Mouse (Mus musculus): ENCODE data around the gene Exoc3l4. TPM values are rescaled to one million over a fixed set of nuclear protein-coding genes. Genes with fewer than 3 reads are reported as not detected.

The Exoc3l4 gene
- 1.6 and 2.1 TPM in 2 replicates for polyA plus RNA-seq (2014; fragmentation: Nextera tagmentation; extraction: Ambion mirVana)

- Histone ChIP-seq H3K4me3 (replicated peaks; ENCODE audit: low read depth, low read length) (no peak within 1 kb of the TSS), H3K9me3 (ENCODE audit: control insufficient read depth, low read length) (no peaks in the 10 kb centered on the region), H3K4me1 (ENCODE audit: control insufficient read depth, insufficient read depth, low read length) (0 out of 2 replicates have a peak, but pooled peaks cover 8% of the 10 kb centered on the region), H3K27ac (replicated peaks; ENCODE audit: low read depth, low read length) (no peak within 1 kb of the TSS), H3K36me3 (ENCODE audit: control insufficient read depth, insufficient read depth, low read length) (no peaks in the 10 kb centered on the region), H3K27me3 (ENCODE audit: control insufficient read depth, insufficient read depth, low read length) (peaks cover 10% of the 10 kb centered on the region), H3K9ac (replicated peaks; ENCODE audit: low read length) (no peak within 1 kb of the TSS), H3K4me2 (ENCODE audit: low read length) (peak within 1 kb of the TSS; percentile 41)
- DNase-seq (peak; percentile 48), ATAC-seq (ENCODE audit: low FRiP score, low TSS enrichment) (0 out of 2 replicates have a peak, but pooled peaks have one; percentile 44)
- WGBS: 2% methylated on average over 17 of the region's 17 CpGs
Measured at GRCm38 (mm10) chr12:111416921-111417779, at the start of gene Exoc3l4. Exoc3l4 (plus strand) TSS chr12:111417017.

- no peak overlapping the region for H3K27ac ChIP-seq (replicated peaks; ENCODE audit: low read depth, low read length)
- 92% methylated on average over 7 of the region's 7 CpGs for WGBS
- ATAC-seq (ENCODE audit: low FRiP score, low TSS enrichment) (no peak), DNase-seq (no peak)
- no peak overlapping the region for H3K4me3 ChIP-seq (replicated peaks; ENCODE audit: low read depth, low read length)
- no peak overlapping the region for H3K4me2 ChIP-seq (ENCODE audit: low read length)
- no peaks in the 10 kb centered on the region for H3K9me3 ChIP-seq (ENCODE audit: control insufficient read depth, low read length)
- no peaks in the 10 kb centered on the region for H3K27me3 ChIP-seq (ENCODE audit: control insufficient read depth, insufficient read depth, low read length)
- no peaks in the 10 kb centered on the region for H3K4me1 ChIP-seq (ENCODE audit: control insufficient read depth, insufficient read depth, low read length)
- H3K36me3 ChIP-seq (ENCODE audit: control insufficient read depth, insufficient read depth, low read length): no peaks in the 10 kb centered on the region
- no peak overlapping the region for H3K9ac ChIP-seq (replicated peaks; ENCODE audit: low read length)
Measured at GRCm38 (mm10) chr12:111367065-111367464, 49.8 kb upstream of the Exoc3l4 start.

- WGBS: 51% methylated on average over 4 of the region's 4 CpGs
- DNase-seq: no peak
Measured at GRCm38 (mm10) chr12:111370249-111370648, 46.6 kb upstream of the Exoc3l4 start.

GRCm38 (mm10) chr12:111371905-111372304 is 44.9 kb upstream of the Exoc3l4 start:
- no peak overlapping the region for H3K27ac ChIP-seq (replicated peaks; ENCODE audit: low read depth, low read length)
- 89% methylated on average over 7 of the region's 7 CpGs for WGBS
- peaks cover 16% of the 10 kb centered on the region for H3K4me1 ChIP-seq (ENCODE audit: control insufficient read depth, insufficient read depth, low read length)

More at GRCm38 (mm10) chr12:111370249-111370648, 46.6 kb upstream of the Exoc3l4 start:
- no peak overlapping the region for H3K27ac ChIP-seq (replicated peaks; ENCODE audit: low read depth, low read length)
- no peak for ATAC-seq (ENCODE audit: low FRiP score, low TSS enrichment)
- no peaks in the 10 kb centered on the region for H3K27me3 ChIP-seq (ENCODE audit: control insufficient read depth, insufficient read depth, low read length)
- H3K4me2 ChIP-seq (ENCODE audit: low read length): no peak overlapping the region
- H3K36me3 ChIP-seq (ENCODE audit: control insufficient read depth, insufficient read depth, low read length): no peaks in the 10 kb centered on the region
- H3K9ac ChIP-seq (replicated peaks; ENCODE audit: low read length): no peak overlapping the region
- no peaks in the 10 kb centered on the region for H3K9me3 ChIP-seq (ENCODE audit: control insufficient read depth, low read length)
- H3K4me1 ChIP-seq (ENCODE audit: control insufficient read depth, insufficient read depth, low read length): peaks cover 4% of the 10 kb centered on the region
- no peak overlapping the region for H3K4me3 ChIP-seq (replicated peaks; ENCODE audit: low read depth, low read length)

GRCm38 (mm10) chr12:111373411-111373810 is 43.4 kb upstream of the Exoc3l4 start:
- no peaks in the 10 kb centered on the region for H3K27me3 ChIP-seq (ENCODE audit: control insufficient read depth, insufficient read depth, low read length)
- no peak for DNase-seq
- no peak overlapping the region for H3K4me2 ChIP-seq (ENCODE audit: low read length)
- H3K36me3 ChIP-seq (ENCODE audit: control insufficient read depth, insufficient read depth, low read length): no peaks in the 10 kb centered on the region
- 88% methylated on average over 6 of the region's 6 CpGs for WGBS
- no peak overlapping the region for H3K27ac ChIP-seq (replicated peaks; ENCODE audit: low read depth, low read length)
- no peak for ATAC-seq (ENCODE audit: low FRiP score, low TSS enrichment)
- H3K4me1 ChIP-seq (ENCODE audit: control insufficient read depth, insufficient read depth, low read length): peaks cover 16% of the 10 kb centered on the region
- H3K9ac ChIP-seq (replicated peaks; ENCODE audit: low read length): no peak overlapping the region
- no peaks in the 10 kb centered on the region for H3K9me3 ChIP-seq (ENCODE audit: control insufficient read depth, low read length)
- H3K4me3 ChIP-seq (replicated peaks; ENCODE audit: low read depth, low read length): no peak overlapping the region

More at GRCm38 (mm10) chr12:111371905-111372304, 44.9 kb upstream of the Exoc3l4 start:
- ATAC-seq (ENCODE audit: low FRiP score, low TSS enrichment) (no peak), DNase-seq (no peak)
- no peaks in the 10 kb centered on the region for H3K27me3 ChIP-seq (ENCODE audit: control insufficient read depth, insufficient read depth, low read length)
- H3K4me2 ChIP-seq (ENCODE audit: low read length): no peak overlapping the region
- no peak overlapping the region for H3K4me3 ChIP-seq (replicated peaks; ENCODE audit: low read depth, low read length)
- H3K9ac ChIP-seq (replicated peaks; ENCODE audit: low read length): no peak overlapping the region
- H3K36me3 ChIP-seq (ENCODE audit: control insufficient read depth, insufficient read depth, low read length): no peaks in the 10 kb centered on the region
- H3K9me3 ChIP-seq (ENCODE audit: control insufficient read depth, low read length): no peaks in the 10 kb centered on the region

- Histone ChIP-seq H3K9me3 (ENCODE audit: control insufficient read depth, low read length) (no peaks in the 10 kb centered on the region), H3K4me2 (ENCODE audit: low read length) (peak overlapping the region; percentile 21; the same call in 1 of the 2 replicates), H3K27ac (replicated peaks; ENCODE audit: low read depth, low read length) (no peak overlapping the region), H3K27me3 (ENCODE audit: control insufficient read depth, insufficient read depth, low read length) (no peaks in the 10 kb centered on the region), H3K36me3 (ENCODE audit: control insufficient read depth, insufficient read depth, low read length) (no peaks in the 10 kb centered on the region), H3K4me1 (ENCODE audit: control insufficient read depth, insufficient read depth, low read length) (peaks cover 16% of the 10 kb centered on the region), H3K4me3 (replicated peaks; ENCODE audit: low read depth, low read length) (no peak overlapping the region), H3K9ac (replicated peaks; ENCODE audit: low read length) (no peak overlapping the region)
- 84% methylated on average over 10 of the region's 10 CpGs for WGBS
- no peak for DNase-seq
- no peak for ATAC-seq (ENCODE audit: low FRiP score, low TSS enrichment)
Measured at GRCm38 (mm10) chr12:111374727-111375126, 42.1 kb upstream of the Exoc3l4 start.

- H3K27ac ChIP-seq (replicated peaks; ENCODE audit: low read depth, low read length): no peak overlapping the region
- ATAC-seq (ENCODE audit: low FRiP score, low TSS enrichment): no peak
- H3K27me3 ChIP-seq (ENCODE audit: control insufficient read depth, insufficient read depth, low read length): no peaks in the 10 kb centered on the region
- peak overlapping the region; percentile 85; the same call in 1 of the 2 replicates for H3K9ac ChIP-seq (replicated peaks; ENCODE audit: low read length)
- H3K4me1 ChIP-seq (ENCODE audit: control insufficient read depth, insufficient read depth, low read length): peaks cover 16% of the 10 kb centered on the region
- no peaks in the 10 kb centered on the region for H3K9me3 ChIP-seq (ENCODE audit: control insufficient read depth, low read length)
- H3K4me3 ChIP-seq (replicated peaks; ENCODE audit: low read depth, low read length): peak overlapping the region; percentile 95
- H3K36me3 ChIP-seq (ENCODE audit: control insufficient read depth, insufficient read depth, low read length): no peaks in the 10 kb centered on the region
- peak overlapping the region; percentile 93 for H3K4me2 ChIP-seq (ENCODE audit: low read length)
- 75% methylated on average over 12 of the region's 12 CpGs for WGBS
- no peak for DNase-seq
Measured at GRCm38 (mm10) chr12:111375559-111375958, 41.3 kb upstream of the Exoc3l4 start.

- Histone ChIP-seq H3K4me2 (ENCODE audit: low read length) (peak overlapping the region; percentile 93), H3K9me3 (ENCODE audit: control insufficient read depth, low read length) (no peaks in the 10 kb centered on the region), H3K4me3 (replicated peaks; ENCODE audit: low read depth, low read length) (peak overlapping the region; percentile 95), H3K27me3 (ENCODE audit: control insufficient read depth, insufficient read depth, low read length) (no peaks in the 10 kb centered on the region), H3K4me1 (ENCODE audit: control insufficient read depth, insufficient read depth, low read length) (peaks cover 16% of the 10 kb centered on the region), H3K27ac (replicated peaks; ENCODE audit: low read depth, low read length) (no peak overlapping the region), H3K36me3 (ENCODE audit: control insufficient read depth, insufficient read depth, low read length) (no peaks in the 10 kb centered on the region), H3K9ac (replicated peaks; ENCODE audit: low read length) (peak overlapping the region; percentile 85)
- no peak for DNase-seq
- ATAC-seq (ENCODE audit: low FRiP score, low TSS enrichment): no peak
- 43% methylated on average over 6 of the region's 6 CpGs for WGBS
Measured at GRCm38 (mm10) chr12:111376053-111376452, 40.8 kb upstream of the Exoc3l4 start.

All from midbrain, embryonic 14.5 days (tissue).